Mouse (Mus musculus) heart, embryonic 13.5 days (tissue): ENCODE measurements at regions not wholly inside any gene's neighbourhood (a gene's known extent, or its start where the extent isn't known, plus 50 kb on each side); places are given as distances from the start of the nearest gene placed in this dataset.

Experiments used
- ATAC-seq: fragments of 200-750 bp; cut with Nextera tagmentation; 2 replicates; pipeline ENCODE4 v1.8.0; 2017; ENCODE audit warnings: moderate TSS enrichment; ENCODE audit not compliant: insufficient number of reproducible peaks, low FRiP score, low TSS enrichment; ENCODE audit errors: extremely low read depth
- H3K27ac ChIP-seq: fragments of 300-500 bp; sonication (generic); replicated peaks from 2 replicates; pipeline ENCODE4 v1.5.1; 2015; ENCODE audit warnings: moderate library complexity, mild to moderate bottlenecking, inconsistent platforms
- H3K27me3 ChIP-seq: fragments of 300-500 bp; sonication (generic); replicated peaks from 2 replicates; pipeline ENCODE4 v1.6.1; 2015; ENCODE audit warnings: mild to moderate bottlenecking, inconsistent platforms
- H3K36me3 ChIP-seq: fragments of 300-500 bp; sonication (generic); 2 replicates; pipeline ENCODE4 v1.6.1; 2015; ENCODE audit warnings: mild to moderate bottlenecking, inconsistent platforms
- H3K4me1 ChIP-seq: fragments of 300-500 bp; sonication (generic); 2 replicates; pipeline ENCODE4 v1.6.1; 2015; ENCODE audit warnings: inconsistent platforms
- H3K4me2 ChIP-seq: fragments of 300-500 bp; sonication (generic); 2 replicates; pipeline ENCODE4 v1.6.1; 2015; ENCODE audit warnings: inconsistent platforms, mild to moderate bottlenecking, moderate library complexity
- H3K4me3 ChIP-seq: fragments of 300-500 bp; sonication (generic); 2 replicates; pipeline ENCODE4 v1.5.1; 2015; ENCODE audit warnings: moderate library complexity, mild to moderate bottlenecking, inconsistent platforms
- H3K9ac ChIP-seq: fragments of 300-500 bp; sonication (generic); 2 replicates; pipeline ENCODE4 v1.6.1; 2015; ENCODE audit warnings: inconsistent platforms, mild to moderate bottlenecking, moderate library complexity
- H3K9me3 ChIP-seq: fragments of 300-500 bp; sonication (generic); 2 replicates; pipeline ENCODE4 v1.6.1; 2016; ENCODE audit warnings: inconsistent platforms
- WGBS: fragments of 180-500 bp; shearing (Covaris S2); methylation state at CpG from one replicate; pipeline ENCODE4 v1.1.7; 2015; ENCODE audit warnings: mixed read lengths; 5-methylcytosine and 5-hydroxymethylcytosine counted together

DNA sequence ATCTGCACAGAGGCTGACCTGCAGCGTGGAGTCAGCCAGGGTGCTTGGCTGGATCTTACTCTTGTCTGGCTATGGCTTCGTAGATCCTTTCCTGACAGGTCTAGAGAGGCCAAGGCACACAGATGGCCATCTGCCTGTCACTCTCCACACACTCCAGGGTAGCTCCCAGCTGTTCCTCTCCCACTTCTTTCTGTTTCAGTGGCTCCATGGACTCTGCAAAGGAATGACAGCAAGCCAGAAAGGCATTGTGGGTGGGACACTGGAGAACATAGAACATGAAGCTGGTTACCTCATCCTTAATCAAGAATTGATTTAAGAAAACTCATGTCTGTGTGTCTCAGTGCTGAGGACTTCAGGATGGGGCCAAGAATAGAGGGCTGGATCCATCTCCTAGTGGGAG, 403.9 kb downstream of the Rps24 start:
- 0 out of 2 replicates have a peak, but pooled peaks cover 5% of the 10 kb centered on the region for H3K4me1 ChIP-seq
- WGBS: 78% methylated on average over 2 of the region's 2 CpGs

GRCm38 (mm10) chr14:24895196-24895595, 408.3 kb downstream of the Rps24 start:
- Histone ChIP-seq H3K9ac (no peak overlapping the region), H3K4me2 (no peak overlapping the region), H3K4me1 (peaks cover 12% of the 10 kb centered on the region), H3K4me3 (no peak overlapping the region), H3K36me3 (no peaks in the 10 kb centered on the region), H3K9me3 (no peaks in the 10 kb centered on the region), H3K27me3 (no peaks in the 10 kb centered on the region), H3K27ac (peak overlapping the region; percentile 75)
- no peak for ATAC-seq
- 50% methylated on average over 1 of the region's 1 CpGs for WGBS

More for the DNA sequence above, 403.9 kb downstream of the Rps24 start:
- Histone ChIP-seq H3K4me3 (no peak overlapping the region), H3K36me3 (no peaks in the 10 kb centered on the region), H3K4me2 (no peak overlapping the region), H3K27ac (no peak overlapping the region), H3K27me3 (no peaks in the 10 kb centered on the region), H3K9me3 (no peaks in the 10 kb centered on the region), H3K9ac (no peak overlapping the region)
- ATAC-seq: no peak

DNA sequence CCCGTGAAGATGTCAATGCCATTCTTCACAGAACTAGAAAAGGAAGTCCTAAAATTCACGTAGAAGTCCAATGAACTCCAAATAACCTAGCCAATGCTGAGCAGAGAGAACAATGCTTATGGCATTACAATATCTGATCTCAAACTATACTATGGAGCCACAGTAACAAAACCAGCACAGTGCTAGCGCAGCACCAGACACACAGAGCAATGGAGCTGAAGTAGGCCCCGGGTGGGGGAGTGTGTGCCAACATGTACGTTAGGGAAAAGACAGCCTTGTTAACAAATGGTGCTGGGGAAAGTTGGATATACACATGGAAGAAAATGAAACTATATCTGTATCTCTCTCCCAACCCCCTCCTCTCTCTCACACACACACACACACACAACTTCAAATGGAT, 409.8 kb downstream of the Rps24 start:
- no peak for ATAC-seq

GRCm38 (mm10) chr14:24900501-24901179, 413.7 kb downstream of the Rps24 start:
- ATAC-seq: peak; percentile 49; the same call in 1 of the 2 replicates
- Histone ChIP-seq H3K27me3 (no peaks in the 10 kb centered on the region), H3K4me3 (no peak overlapping the region), H3K36me3 (no peaks in the 10 kb centered on the region), H3K4me1 (peaks cover 34% of the 10 kb centered on the region), H3K9me3 (no peaks in the 10 kb centered on the region), H3K27ac (peak overlapping the region; percentile 82), H3K9ac (peak overlapping the region; percentile 28; the same call in 1 of the 2 replicates), H3K4me2 (no peak overlapping the region)
- 63% methylated on average over 13 of the region's 13 CpGs for WGBS

More for the DNA sequence above, 409.8 kb downstream of the Rps24 start:
- 86% methylated on average over 5 of the region's 5 CpGs for WGBS
- Histone ChIP-seq H3K4me1 (peaks cover 26% of the 10 kb centered on the region), H3K9me3 (no peaks in the 10 kb centered on the region), H3K9ac (no peak overlapping the region), H3K27ac (no peak overlapping the region), H3K27me3 (no peaks in the 10 kb centered on the region), H3K36me3 (no peaks in the 10 kb centered on the region), H3K4me2 (no peak overlapping the region), H3K4me3 (no peak overlapping the region)

- peak overlapping the region; percentile 82 for H3K27ac ChIP-seq
- no peak overlapping the region for H3K4me3 ChIP-seq
- H3K9me3 ChIP-seq: no peaks in the 10 kb centered on the region
- no peak for ATAC-seq
- no peak overlapping the region for H3K4me2 ChIP-seq
- H3K36me3 ChIP-seq: no peaks in the 10 kb centered on the region
- no peak overlapping the region for H3K9ac ChIP-seq
- 80% methylated on average over 7 of the region's 7 CpGs for WGBS
- peaks cover 33% of the 10 kb centered on the region for H3K4me1 ChIP-seq
- no peaks in the 10 kb centered on the region for H3K27me3 ChIP-seq
Measured at GRCm38 (mm10) chr14:24901726-24902125, 414.8 kb downstream of the Rps24 start.

DNA sequence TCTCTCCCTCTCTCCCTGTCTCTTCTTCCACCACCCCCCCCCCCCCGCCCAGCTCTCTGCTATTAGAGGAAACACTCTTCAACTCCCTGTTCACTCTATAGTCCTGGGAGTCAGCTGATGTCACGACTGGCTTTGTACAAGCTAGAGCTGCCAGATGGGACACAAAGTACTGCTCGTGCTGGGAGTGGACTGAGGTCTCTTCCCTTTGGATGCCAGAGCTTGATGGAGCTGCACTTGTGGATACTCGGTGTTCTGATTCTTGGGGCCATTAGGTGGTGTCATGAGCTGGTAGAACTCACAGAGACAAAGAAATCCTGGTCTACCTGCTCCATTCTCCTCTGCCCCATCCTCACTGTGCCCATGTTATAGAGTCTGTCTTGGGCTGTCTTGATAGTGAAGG, 415.9 kb downstream of the Rps24 start:
- H3K27me3 ChIP-seq: no peaks in the 10 kb centered on the region
- H3K27ac ChIP-seq: 0 out of 2 replicates have a peak overlapping the region, but pooled peaks have one; percentile 1
- 3% methylated on average over 3 of the region's 4 CpGs for WGBS
- H3K4me3 ChIP-seq: no peak overlapping the region
- H3K9ac ChIP-seq: no peak overlapping the region
- H3K4me2 ChIP-seq: no peak overlapping the region
- no peak; the same call in 1 of the 2 replicates for ATAC-seq
- H3K9me3 ChIP-seq: no peaks in the 10 kb centered on the region
- H3K36me3 ChIP-seq: no peaks in the 10 kb centered on the region
- H3K4me1 ChIP-seq: peaks cover 34% of the 10 kb centered on the region

DNA sequence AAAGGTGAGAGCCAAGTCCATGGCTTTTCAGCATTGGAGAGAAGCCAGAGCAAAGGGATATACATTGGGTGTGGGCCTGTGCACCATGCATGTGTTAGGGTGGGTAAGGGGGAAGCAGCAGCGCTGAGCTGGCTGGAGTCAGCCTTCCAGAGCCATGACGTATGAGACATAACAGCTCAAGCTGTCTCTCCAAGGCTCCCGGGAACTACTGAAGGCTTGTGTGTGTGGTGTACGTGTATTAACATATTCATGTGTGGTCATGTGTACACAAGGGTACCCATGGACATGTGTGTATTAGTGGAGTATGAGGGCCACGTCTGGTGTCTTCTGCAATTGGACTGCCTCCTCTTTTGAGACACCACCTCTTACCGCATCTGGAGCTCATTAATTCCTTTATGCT, 417.8 kb downstream of the Rps24 start:
- Histone ChIP-seq H3K4me3 (no peak overlapping the region), H3K9me3 (no peaks in the 10 kb centered on the region)

DNA sequence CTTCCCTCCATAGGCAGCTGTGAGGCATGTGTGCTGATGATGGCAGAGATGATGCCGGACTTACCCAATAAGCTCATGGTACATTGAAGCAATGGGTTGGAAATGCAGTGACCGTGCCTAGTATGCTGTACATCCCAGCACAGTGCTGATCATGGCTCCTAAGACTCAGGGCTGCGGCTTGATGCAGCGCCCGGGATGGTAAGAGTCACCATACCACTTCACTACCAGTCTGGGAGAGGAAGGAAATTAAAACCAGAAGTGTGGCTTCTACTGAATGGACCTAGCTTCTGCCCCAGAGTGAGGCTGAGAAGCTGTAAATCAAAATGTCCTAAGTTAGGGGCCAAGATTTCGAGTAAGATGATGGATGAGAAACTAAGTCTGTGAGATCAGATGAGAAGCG, 420.0 kb downstream of the Rps24 start:
- Histone ChIP-seq H3K27ac (no peak overlapping the region), H3K9ac (no peak overlapping the region), H3K4me1 (peaks cover 28% of the 10 kb centered on the region), H3K36me3 (no peaks in the 10 kb centered on the region), H3K27me3 (no peaks in the 10 kb centered on the region), H3K9me3 (no peaks in the 10 kb centered on the region), H3K4me2 (no peak overlapping the region), H3K4me3 (no peak overlapping the region)
- no peak for ATAC-seq
- WGBS: 82% methylated on average over 7 of the region's 7 CpGs

More for the DNA sequence above, 417.8 kb downstream of the Rps24 start:
- H3K4me1 ChIP-seq: peaks cover 39% of the 10 kb centered on the region
- ATAC-seq: no peak
- no peak overlapping the region for H3K9ac ChIP-seq
- H3K27me3 ChIP-seq: no peaks in the 10 kb centered on the region
- no peak overlapping the region for H3K27ac ChIP-seq
- 83% methylated on average over 6 of the region's 6 CpGs for WGBS
- H3K4me2 ChIP-seq: no peak overlapping the region
- no peaks in the 10 kb centered on the region for H3K36me3 ChIP-seq

GRCm38 (mm10) chr14:24908377-24908776, 421.5 kb downstream of the Rps24 start:
- H3K4me3 ChIP-seq: no peak overlapping the region
- peaks cover 31% of the 10 kb centered on the region for H3K4me1 ChIP-seq
- no peak overlapping the region for H3K4me2 ChIP-seq
- H3K9ac ChIP-seq: no peak overlapping the region
- H3K27ac ChIP-seq: no peak overlapping the region
- H3K9me3 ChIP-seq: no peaks in the 10 kb centered on the region
- no peaks in the 10 kb centered on the region for H3K36me3 ChIP-seq
- H3K27me3 ChIP-seq: no peaks in the 10 kb centered on the region
- ATAC-seq: no peak
- 82% methylated on average over 4 of the region's 4 CpGs for whole genome bisulfite sequencing

DNA sequence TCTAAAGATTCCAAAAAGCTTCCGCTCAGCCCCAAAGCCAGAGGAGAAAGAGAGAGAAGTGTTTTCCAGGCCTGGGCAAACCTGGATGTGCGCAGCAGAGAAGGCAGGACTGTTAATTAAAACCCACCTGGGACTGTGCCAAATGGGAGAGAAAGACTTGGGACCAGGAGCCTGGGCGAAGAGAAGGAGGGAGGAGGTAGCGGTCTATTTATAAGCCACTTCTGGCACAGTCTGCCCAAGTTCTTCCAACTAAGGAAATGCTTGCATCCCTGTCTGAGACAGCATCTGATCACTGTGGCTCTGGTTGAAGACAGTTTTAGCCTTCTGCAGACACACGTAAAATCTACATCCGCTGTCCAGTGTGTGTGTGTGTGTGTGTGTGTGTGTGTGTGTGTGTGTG, 424.7 kb downstream of the Rps24 start:
- Histone ChIP-seq H3K27ac (peak overlapping the region; percentile 89), H3K4me3 (no peak overlapping the region), H3K9me3 (no peaks in the 10 kb centered on the region), H3K4me2 (no peak overlapping the region), H3K36me3 (no peaks in the 10 kb centered on the region), H3K4me1 (peaks cover 29% of the 10 kb centered on the region), H3K9ac (peak overlapping the region; percentile 59; the same call in 1 of the 2 replicates), H3K27me3 (no peaks in the 10 kb centered on the region)
- WGBS: 40% methylated on average over 6 of the region's 6 CpGs
- 0 out of 2 replicates have a peak, but pooled peaks have one; percentile 10 for ATAC-seq

DNA sequence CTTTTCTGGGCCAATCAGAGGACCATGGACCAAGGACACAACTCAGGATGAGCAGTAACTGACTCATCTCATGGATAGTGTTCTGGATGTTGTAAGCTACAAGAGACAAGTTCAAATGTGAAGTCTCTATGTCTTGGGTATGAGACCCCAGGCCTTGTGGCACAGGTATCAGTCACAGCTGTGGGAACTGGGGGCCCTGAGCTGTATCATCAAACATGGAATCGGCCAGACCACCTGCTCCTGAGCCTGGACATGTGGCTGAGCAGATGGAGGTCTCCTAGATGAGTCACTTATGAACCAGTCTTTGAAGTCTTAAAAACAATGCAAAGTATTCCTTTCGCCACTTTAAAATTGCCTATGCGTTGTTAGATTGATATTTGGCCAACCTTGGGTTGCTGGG, 432.1 kb downstream of the Rps24 start:
- Histone ChIP-seq H3K9ac (no peak overlapping the region), H3K4me3 (no peak overlapping the region), H3K9me3 (no peaks in the 10 kb centered on the region), H3K4me2 (no peak overlapping the region), H3K36me3 (no peaks in the 10 kb centered on the region), H3K27ac (no peak overlapping the region), H3K27me3 (no peaks in the 10 kb centered on the region), H3K4me1 (peaks cover 2% of the 10 kb centered on the region; the same call in 1 of the 2 replicates)
- WGBS: 74% methylated on average over 3 of the region's 3 CpGs
- ATAC-seq: no peak

- 78% methylated on average over 10 of the region's 10 CpGs for WGBS
- H3K36me3 ChIP-seq: no peaks in the 10 kb centered on the region
- ATAC-seq: no peak
- no peaks in the 10 kb centered on the region for H3K27me3 ChIP-seq
- peaks cover 8% of the 10 kb centered on the region; the same call in 1 of the 2 replicates for H3K4me1 ChIP-seq
- H3K9ac ChIP-seq: no peak overlapping the region
- no peak overlapping the region for H3K4me2 ChIP-seq
- H3K4me3 ChIP-seq: no peak overlapping the region
- H3K9me3 ChIP-seq: no peaks in the 10 kb centered on the region
- no peak overlapping the region for H3K27ac ChIP-seq
Measured at GRCm38 (mm10) chr14:24922006-24922405, 435.1 kb downstream of the Rps24 start.
